Mouse (Mus musculus): ENCODE measurements at regions not wholly inside any gene's neighbourhood (a gene's known extent, or its start where the extent isn't known, plus 50 kb on each side); places are given as distances from the start of the nearest gene placed in this dataset.

DNA sequence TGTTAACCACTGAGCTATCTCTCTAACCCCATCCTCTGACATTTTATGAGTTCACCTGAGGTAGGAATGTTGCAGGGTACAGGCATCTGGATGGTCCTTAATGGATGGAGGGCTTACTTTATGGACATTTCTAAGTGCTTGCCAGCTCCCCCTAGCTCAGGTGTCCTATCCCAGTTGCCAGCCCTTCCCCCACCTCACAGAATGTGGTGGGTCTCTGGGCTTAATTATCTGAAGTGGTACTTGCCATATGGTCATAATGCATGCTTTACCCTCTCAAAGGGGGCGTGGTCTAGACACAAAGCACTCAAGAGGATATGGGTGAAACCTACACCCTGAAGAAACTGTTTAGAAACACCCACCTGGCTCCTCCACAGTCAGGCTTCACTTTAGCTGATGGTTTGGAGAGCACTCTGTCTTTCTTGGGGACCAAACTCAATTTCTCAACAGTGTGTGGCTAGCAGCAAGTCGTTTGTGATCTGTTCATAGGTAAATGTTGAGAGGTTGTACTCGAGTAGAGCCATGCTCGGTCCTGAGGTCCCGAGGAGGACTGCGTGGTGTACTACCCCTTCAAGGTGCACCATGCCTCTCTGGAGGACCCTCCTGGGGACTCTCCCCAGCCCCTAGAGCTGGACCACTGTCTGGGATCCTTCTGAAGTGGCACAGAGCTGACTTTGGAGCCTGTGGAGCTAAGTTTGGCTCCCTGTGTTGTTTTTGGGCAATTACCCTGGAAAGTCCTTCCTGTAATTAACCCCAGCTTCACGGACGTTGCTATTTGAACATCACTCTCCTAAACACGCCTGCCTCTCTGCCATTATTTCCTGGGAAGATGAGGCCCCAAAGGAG is 338.8 kb upstream of the Sall1 start:
- Histone ChIP-seq H3K4me2 (ENCODE audit: low read depth) (no peak overlapping the region), H3K9ac (no peak overlapping the region), H3K9me3 (ENCODE audit: low read length) (no peaks in the 10 kb centered on the region), H3K27ac (ENCODE audit: low read depth, low read length) (no peak overlapping the region), H3K4me1 (ENCODE audit: insufficient read depth) (no peaks in the 10 kb centered on the region), H3K36me3 (ENCODE audit: insufficient read depth) (no peaks in the 10 kb centered on the region), H3K4me3 (ENCODE audit: low read depth, low read length) (no peak overlapping the region), H3K27me3 (ENCODE audit: insufficient read depth, low read length) (no peaks in the 10 kb centered on the region; the same call in none of the 2 replicates)
- ATAC-seq (no peak), DNase-seq (no peak)
- WGBS, result 60% methylated on average over 9 of the region's 9 CpGs
- no peak for TF ChIP-seq CTCF (IDR thresholded peaks at IDR 0.05; ENCODE audit: low read depth)

DNA sequence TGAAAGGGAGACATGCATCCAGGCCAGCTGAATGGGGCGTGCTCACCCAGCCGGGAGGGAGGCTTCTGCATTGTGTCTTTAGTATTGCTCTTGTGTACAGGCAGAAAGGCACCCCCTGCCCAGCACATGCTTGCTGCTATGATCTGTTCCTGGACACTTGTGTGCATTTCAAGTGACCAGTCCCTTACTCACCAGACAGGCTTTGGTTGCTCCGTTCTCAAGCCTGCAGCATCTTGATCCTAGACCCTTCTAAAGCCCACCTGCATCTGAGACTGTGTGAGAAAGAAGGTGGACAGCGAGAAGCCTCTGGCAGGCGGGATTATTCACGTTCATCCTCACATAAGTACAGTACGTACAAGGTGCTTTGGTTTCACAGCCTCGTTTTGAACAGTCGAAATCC is 336.5 kb upstream of the Sall1 start:
- no peak for ATAC-seq
- H3K27ac ChIP-seq (ENCODE audit: low read depth, low read length), result no peak overlapping the region
- no peaks in the 10 kb centered on the region; the same call in 1 of the 2 replicates for H3K27me3 ChIP-seq (ENCODE audit: insufficient read depth, low read length)
- no peak for TF ChIP-seq CTCF (IDR thresholded peaks at IDR 0.05; ENCODE audit: low read depth)
- no peaks in the 10 kb centered on the region for H3K9me3 ChIP-seq (ENCODE audit: low read length)
- H3K36me3 ChIP-seq (ENCODE audit: insufficient read depth), result no peaks in the 10 kb centered on the region
- no peak overlapping the region for H3K4me3 ChIP-seq (ENCODE audit: low read depth, low read length)
- 72% methylated on average over 9 of the region's 9 CpGs for WGBS
- no peaks in the 10 kb centered on the region for H3K4me1 ChIP-seq (ENCODE audit: insufficient read depth)
- DNase-seq, result no peak
- no peak overlapping the region for H3K9ac ChIP-seq
- H3K4me2 ChIP-seq (ENCODE audit: low read depth), result no peak overlapping the region

DNA sequence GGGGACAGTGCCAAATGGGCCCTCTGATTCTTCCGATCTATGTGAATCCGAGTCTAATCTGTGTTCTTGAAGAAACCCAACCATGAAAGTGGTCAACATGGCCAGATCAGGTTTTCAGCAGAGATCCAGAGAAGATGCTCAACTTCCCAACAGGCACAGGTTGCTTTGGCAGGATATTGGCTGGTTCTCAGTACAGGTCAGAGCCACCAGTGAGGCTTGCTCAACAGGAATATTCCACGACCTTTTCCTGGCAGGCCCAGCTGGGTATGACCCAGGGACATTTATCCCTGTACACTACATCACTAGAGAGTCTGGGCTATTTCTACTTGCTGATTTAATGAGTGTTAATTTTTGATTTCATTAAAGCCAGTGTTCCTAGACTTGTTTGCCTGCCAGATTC is 328.8 kb upstream of the Sall1 start:
- no peak overlapping the region for H3K9ac ChIP-seq
- no peaks in the 10 kb centered on the region for H3K4me1 ChIP-seq (ENCODE audit: insufficient read depth)
- H3K9me3 ChIP-seq (ENCODE audit: low read length), result no peaks in the 10 kb centered on the region
- no peaks in the 10 kb centered on the region for H3K27me3 ChIP-seq (ENCODE audit: insufficient read depth, low read length)
- H3K4me2 ChIP-seq (ENCODE audit: low read depth), result no peak overlapping the region
- H3K4me3 ChIP-seq (ENCODE audit: low read depth, low read length), result no peak overlapping the region
- TF ChIP-seq CTCF (IDR thresholded peaks at IDR 0.05; ENCODE audit: low read depth), result no peak
- H3K36me3 ChIP-seq (ENCODE audit: insufficient read depth), result no peaks in the 10 kb centered on the region
- DNase-seq (no peak), ATAC-seq (no peak)
- 81% methylated on average over 3 of the region's 3 CpGs for WGBS
- H3K27ac ChIP-seq (ENCODE audit: low read depth, low read length), result no peak overlapping the region

DNA sequence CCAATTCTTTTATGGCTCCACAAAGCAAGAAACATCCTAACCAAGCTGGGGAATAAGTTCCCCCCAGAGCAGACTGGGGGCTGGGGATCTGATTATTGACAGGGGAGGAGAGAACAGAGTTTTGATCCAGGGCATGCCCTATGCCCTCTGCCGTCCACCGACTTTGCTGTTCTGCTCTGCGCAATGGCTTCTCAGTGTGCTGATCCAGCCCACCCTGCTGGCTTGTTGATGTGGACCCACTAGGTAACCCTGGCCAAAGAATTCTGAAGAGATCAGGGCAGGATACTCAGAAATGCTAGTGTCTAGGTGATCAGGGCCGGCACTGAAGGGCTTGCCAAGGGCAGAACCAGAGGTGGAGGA is 327.8 kb upstream of the Sall1 start:
- Histone ChIP-seq H3K27ac (ENCODE audit: low read depth, low read length) (no peak overlapping the region), H3K4me3 (ENCODE audit: low read depth, low read length) (no peak overlapping the region), H3K9me3 (ENCODE audit: low read length) (no peaks in the 10 kb centered on the region), H3K9ac (no peak overlapping the region), H3K36me3 (ENCODE audit: insufficient read depth) (no peaks in the 10 kb centered on the region), H3K4me2 (ENCODE audit: low read depth) (no peak overlapping the region), H3K4me1 (ENCODE audit: insufficient read depth) (no peaks in the 10 kb centered on the region), H3K27me3 (ENCODE audit: insufficient read depth, low read length) (no peaks in the 10 kb centered on the region)
- ATAC-seq (no peak), DNase-seq (no peak)
- no peak for TF ChIP-seq CTCF (IDR thresholded peaks at IDR 0.05; ENCODE audit: low read depth)
- 69% methylated on average over 4 of the region's 4 CpGs for WGBS

DNA sequence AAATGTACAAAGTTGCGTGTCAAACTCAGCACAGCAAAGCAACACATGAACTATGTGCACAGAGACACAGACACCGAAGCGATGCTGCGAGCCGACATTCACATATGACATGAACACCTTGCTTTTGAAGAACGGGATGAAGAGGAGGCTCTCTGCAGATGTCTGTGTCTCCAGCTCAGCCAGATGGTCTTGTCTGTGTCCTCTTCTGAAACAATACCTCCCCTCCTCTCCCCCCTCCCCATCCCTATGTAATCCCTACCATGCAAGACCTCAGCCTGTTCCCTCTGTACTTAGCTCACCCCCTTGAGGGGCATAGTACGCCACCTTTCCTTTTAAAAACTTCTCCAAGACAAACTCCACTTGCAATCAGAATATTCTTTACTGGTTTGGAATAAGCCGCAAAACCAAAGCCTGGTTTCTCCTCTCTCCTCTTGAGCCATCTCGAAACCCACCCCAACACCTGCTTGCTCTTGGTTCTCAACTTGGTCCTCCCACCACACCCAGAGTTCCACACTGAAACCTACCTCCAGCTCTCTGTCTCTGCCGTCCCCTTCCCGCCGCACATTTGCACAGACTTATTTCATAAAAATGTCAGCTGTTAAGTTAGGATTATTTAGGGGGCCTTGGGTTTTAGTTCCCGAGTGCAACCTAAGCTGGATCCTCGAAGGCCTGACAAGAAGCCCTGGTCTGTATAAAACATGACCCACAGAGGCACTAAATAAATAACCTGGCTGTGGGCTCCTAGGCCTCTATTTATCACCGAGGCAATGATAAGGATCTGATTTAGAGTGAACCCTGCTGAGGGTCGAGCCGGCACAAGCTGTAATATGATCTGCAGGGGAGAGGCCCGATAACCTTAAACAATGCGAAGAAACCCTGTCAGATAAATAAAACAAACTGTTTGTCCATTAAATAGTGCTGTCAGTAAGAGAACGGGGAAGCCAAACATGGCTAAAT is 327.1 kb upstream of the Sall1 start:
- 74% methylated on average over 20 of the region's 20 CpGs for WGBS
- H3K4me3 ChIP-seq (ENCODE audit: low read depth, low read length), result no peak overlapping the region
- no peaks in the 10 kb centered on the region for H3K36me3 ChIP-seq (ENCODE audit: insufficient read depth)
- no peak overlapping the region for H3K4me2 ChIP-seq (ENCODE audit: low read depth)
- no peaks in the 10 kb centered on the region for H3K4me1 ChIP-seq (ENCODE audit: insufficient read depth)
- no peak overlapping the region for H3K27ac ChIP-seq (ENCODE audit: low read depth, low read length)
- ATAC-seq (no peak), DNase-seq (no peak)
- TF ChIP-seq CTCF (IDR thresholded peaks at IDR 0.05; ENCODE audit: low read depth), result no peak
- no peaks in the 10 kb centered on the region for H3K9me3 ChIP-seq (ENCODE audit: low read length)
- no peaks in the 10 kb centered on the region for H3K27me3 ChIP-seq (ENCODE audit: insufficient read depth, low read length)
- H3K9ac ChIP-seq, result no peak overlapping the region

DNA sequence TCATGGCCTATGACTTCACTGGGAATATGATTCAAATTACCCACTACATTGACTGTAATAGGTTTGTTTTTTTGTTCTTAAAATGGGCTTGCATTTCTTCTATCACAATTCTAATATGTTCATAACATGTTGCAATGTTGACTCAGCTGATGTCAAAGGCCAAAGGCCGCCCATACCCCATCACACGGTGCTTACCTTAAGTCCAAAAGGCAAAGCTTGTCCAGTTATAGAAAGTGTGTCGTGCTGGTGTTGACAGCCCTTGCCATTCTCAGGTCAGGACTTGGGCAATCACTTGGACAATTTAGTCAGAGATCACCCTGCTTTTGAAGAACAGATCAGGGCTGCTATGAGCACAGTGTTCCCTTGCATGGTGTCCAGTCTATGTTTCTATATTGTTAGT is 321.5 kb upstream of the Sall1 start:
- no peaks in the 10 kb centered on the region for H3K36me3 ChIP-seq (ENCODE audit: insufficient read depth)
- H3K9me3 ChIP-seq (ENCODE audit: low read length), result no peaks in the 10 kb centered on the region
- no peak for ATAC-seq
- no peak overlapping the region for H3K27ac ChIP-seq (ENCODE audit: low read depth, low read length)
- no peak overlapping the region for H3K4me3 ChIP-seq (ENCODE audit: low read depth, low read length)
- DNase-seq, result no peak
- no peaks in the 10 kb centered on the region for H3K4me1 ChIP-seq (ENCODE audit: insufficient read depth)
- H3K4me2 ChIP-seq (ENCODE audit: low read depth), result no peak overlapping the region
- TF ChIP-seq CTCF (IDR thresholded peaks at IDR 0.05; ENCODE audit: low read depth), result no peak
- 96% methylated on average over 3 of the region's 3 CpGs for WGBS
- H3K9ac ChIP-seq, result no peak overlapping the region
- H3K27me3 ChIP-seq (ENCODE audit: insufficient read depth, low read length), result no peaks in the 10 kb centered on the region

DNA sequence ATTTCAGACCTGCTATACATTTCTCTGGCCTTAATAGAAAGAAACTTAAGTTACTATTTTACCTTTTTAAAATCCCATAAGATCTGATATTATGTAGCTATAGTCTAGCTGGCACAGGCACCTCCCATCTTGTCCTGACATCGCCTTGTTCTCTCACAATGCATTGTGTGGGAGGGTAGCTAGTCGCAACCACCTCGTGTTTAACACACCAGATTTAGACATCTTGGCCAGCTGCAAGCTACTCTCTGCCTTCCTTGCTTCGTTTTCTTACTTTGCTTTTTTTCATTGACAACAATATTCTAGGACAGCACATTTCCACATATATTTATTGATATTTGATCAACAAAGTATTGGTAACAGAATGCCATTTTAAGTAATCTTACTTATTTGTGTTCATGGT is 314.4 kb upstream of the Sall1 start:
- Histone ChIP-seq H3K36me3 (ENCODE audit: insufficient read depth) (no peaks in the 10 kb centered on the region), H3K9me3 (ENCODE audit: low read length) (no peaks in the 10 kb centered on the region), H3K27ac (ENCODE audit: low read depth, low read length) (no peak overlapping the region), H3K4me1 (ENCODE audit: insufficient read depth) (no peaks in the 10 kb centered on the region), H3K9ac (no peak overlapping the region), H3K4me2 (ENCODE audit: low read depth) (no peak overlapping the region), H3K27me3 (ENCODE audit: insufficient read depth, low read length) (no peaks in the 10 kb centered on the region), H3K4me3 (ENCODE audit: low read depth, low read length) (no peak overlapping the region)
- TF ChIP-seq CTCF (IDR thresholded peaks at IDR 0.05; ENCODE audit: low read depth), result no peak
- ATAC-seq, result no peak
- WGBS, result 78% methylated on average over 4 of the region's 4 CpGs
- no peak for DNase-seq

All from forebrain, postnatal 0 days (tissue).